Mouse (Mus musculus) lung, postnatal 36 days (tissue): ENCODE data around the gene 1700020D05Rik.
"Not testable (repeated sequence)": the region's sequence is repeated elsewhere in the genome, so short reads cannot be mapped to it uniquely, and the experiment has no call there.

Source experiments
- DNase-seq: peaks from one replicate; pipeline ENCODE4 v3.0.0; 2022; ENCODE audit warnings: mixed read lengths

The 1700020D05Rik gene

GRCm38 (mm10) chr19:5494314-5494713 lies 9.3 kb downstream of the 1700020D05Rik start:
- DNase-seq = no peak

DNA sequence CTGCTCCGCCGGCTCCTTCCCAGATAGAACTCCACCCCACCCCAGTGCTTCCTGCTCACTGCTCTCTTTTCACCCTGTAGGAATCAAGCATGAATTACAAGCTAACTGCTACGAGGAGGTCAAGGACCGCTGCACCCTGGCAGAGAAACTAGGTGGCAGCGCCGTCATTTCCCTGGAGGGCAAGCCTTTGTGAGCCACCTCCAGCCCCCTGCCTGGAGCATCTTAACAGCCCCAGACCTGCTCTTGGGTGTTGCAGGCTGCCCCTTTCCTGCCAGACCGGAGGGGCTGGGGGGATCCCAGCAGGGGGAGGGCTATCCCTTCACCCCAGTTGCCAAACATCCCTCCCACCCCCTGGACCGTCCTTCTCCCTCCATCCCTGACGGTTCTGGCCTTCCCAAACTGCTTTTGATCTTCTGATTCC lies 10.3 kb downstream of the 1700020D05Rik start:
- not testable (repeated sequence) for DNase-seq

DNA sequence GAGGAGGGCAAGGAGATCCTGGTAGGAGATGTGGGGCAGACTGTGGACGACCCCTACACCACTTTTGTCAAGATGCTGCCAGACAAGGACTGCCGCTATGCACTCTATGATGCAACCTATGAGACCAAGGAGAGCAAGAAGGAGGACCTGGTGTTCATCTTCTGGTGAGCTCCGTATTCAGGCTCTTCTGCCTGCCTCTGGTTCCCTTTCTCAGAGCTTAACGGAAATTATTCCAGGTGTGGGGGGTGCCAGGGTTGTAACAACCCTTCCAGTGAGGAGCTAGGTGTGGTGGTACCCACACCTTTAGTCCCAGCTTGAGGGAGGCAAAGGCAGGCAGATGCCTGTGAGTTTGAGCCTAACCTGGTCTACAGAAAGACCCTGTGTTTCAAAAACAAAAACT lies 10.9 kb downstream of the 1700020D05Rik start:
- DNase-seq = no peak

DNA sequence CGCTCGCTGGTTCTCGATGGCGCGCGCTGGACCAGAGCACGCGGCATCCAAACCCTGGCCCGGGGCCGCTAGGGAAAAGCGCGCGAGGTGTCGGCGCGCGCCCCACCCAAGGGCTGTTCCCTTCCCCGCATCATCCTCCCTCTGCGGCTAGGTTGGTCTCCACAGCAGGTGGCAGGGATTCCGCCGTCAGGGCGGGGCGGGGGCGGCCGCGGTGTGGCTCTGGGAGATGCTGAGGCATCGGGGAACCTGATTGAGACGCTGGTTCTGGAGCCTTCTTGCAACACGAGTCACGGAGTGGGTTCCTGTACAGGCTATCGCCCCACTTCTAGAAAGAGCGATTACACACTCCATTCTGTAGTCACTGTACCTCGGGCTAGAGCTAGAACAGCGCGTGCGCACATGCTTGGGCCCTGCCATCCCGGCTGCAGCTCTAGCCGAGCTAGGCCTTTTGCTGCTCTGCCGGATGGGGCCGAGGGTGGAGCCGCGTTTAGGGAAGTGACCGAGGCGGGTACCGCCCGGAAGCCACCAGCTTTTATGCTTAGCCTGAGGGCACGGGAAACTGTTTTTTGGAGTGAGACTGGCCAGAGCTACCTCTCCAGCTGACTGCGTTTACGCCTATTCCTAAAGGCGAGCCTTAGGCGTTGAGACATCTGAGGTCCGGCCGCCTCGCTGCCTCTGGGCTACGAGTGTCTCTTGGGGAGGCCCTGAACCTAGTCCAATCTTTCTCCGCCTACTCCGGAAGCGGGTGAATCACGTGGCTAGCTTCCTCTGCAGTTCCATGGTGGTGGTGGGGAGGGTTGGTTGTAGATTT lies 12.5 kb downstream of the 1700020D05Rik start:
- DNase-seq = peak; percentile 92

DNA sequence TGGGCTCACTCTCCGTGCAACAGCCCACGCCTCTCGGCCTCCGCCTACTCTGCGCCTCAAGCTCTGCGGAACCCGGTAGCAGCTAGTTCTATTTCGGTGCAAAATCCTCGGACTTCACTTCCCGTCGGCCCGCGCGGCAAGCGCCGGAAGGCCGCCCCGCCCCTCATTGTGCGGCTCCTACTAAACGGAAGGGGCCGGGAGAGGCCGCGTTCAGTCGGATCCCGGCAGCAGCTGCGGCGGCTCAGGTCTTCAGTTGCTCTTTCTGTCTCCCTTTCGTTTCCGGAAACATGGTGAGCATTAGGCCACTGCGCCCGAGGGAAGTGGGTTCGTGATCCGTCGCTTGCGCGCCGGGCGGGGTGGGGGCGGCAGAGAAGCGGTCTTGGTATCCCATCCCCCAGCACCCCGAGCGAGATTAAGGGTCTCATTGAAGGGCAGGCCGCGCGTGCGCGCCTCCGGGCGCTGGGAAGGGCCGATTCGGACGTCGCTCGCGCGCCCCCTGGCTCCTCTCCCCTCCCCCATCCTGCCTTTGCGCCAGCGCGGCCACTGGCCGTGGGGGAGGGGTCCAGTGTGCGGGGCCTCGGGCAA lies 13.2 kb downstream of the 1700020D05Rik start, which contains the start of gene Cfl1:
Gene Cfl1, plus strand, starts transcription at position 143 of the 585 bp plus-strand sequence.
- peak; percentile 97 for DNase-seq

- DNase-seq = not testable (repeated sequence)
Observed at GRCm38 (mm10) chr19:5489721-5490120, 13.9 kb downstream of the 1700020D05Rik start.

DNA sequence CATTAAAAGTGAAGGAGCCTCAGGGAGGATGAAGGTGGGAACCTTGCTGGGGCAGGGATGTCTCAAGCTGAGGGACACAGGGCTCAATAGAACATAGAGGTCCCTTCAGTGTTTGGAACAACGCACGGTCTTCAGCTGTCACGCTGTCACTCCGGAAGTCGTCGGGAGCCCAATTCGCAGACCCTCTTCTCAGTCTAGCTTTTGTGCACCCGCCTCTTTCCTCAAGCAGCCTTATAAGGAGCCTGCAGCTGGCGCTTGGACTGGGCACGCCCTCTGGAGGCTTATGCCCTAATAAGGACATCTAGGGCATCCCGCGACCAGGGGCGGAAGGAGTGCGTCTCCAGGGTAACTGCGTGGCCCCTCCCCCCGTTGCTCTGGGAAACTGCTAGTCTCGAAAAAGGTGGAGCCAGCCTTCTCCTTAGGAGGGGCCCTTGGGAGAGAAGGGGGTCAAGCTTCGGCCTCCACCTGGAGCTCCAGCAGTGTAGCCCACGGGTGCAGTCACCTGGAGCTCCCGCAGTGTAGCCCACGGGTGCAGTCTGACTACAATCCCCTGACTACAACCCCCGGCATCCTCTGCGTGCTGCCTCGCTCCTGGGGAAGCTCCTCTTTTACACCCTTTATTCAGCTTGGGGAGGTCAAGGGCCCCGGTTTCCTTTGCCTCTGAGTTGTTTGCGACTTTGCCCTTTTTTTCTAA lies 14.6 kb downstream of the 1700020D05Rik start:
- peak; percentile 99 for DNase-seq

- peak; percentile 98 for DNase-seq
Observed at GRCm38 (mm10) chr19:5487768-5488550, 15.6 kb downstream of the 1700020D05Rik start, which contains the start of gene Mus81. Gene Mus81, minus strand, starts transcription at chr19:5488402.

- DNase-seq = no peak
Observed at GRCm38 (mm10) chr19:5486771-5487170, 16.8 kb downstream of the 1700020D05Rik start.

GRCm38 (mm10) chr19:5486286-5486685 lies 17.3 kb downstream of the 1700020D05Rik start:
- DNase-seq = peak; percentile 73

DNA sequence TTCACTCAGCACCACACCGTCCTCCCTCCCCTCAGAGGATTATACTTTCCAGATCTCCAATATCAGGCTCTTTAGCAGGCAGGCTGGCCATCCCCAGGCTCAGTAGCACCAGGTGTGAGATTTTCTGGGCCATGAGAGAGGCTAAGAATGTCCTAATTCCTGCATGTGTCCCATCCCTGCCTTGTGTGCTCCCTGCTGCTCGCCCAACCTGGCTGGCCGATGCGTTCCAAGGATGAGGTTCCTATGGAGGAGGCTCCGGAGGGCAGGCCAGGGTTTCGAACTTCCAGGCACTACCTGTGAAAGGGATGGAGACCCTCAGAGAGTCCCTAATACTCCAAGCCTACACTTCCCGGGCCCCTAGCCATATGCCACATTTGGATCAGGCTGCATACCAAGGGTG lies 17.8 kb downstream of the 1700020D05Rik start:
- DNase-seq = no peak

DNA sequence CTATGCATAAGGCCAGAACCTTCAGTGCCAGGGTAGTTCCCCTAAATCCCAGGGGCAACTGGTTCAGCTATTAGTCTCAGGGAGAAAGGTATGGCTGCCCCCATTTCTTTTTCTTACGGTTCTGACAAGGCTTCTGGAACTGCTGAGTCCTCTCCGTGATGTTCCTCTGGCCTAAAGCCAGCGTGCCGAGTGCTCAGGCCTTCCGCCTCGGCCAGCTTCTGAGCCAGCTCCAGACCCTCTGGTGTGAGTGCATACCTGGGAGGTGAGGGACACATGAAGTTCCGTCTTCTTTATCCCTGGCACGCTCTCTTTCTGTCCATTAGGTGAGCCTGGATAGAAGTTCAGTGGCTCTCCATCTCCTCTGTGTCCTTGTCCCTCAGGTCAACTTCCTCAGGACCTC lies 18.2 kb downstream of the 1700020D05Rik start:
- no peak for DNase-seq

DNA sequence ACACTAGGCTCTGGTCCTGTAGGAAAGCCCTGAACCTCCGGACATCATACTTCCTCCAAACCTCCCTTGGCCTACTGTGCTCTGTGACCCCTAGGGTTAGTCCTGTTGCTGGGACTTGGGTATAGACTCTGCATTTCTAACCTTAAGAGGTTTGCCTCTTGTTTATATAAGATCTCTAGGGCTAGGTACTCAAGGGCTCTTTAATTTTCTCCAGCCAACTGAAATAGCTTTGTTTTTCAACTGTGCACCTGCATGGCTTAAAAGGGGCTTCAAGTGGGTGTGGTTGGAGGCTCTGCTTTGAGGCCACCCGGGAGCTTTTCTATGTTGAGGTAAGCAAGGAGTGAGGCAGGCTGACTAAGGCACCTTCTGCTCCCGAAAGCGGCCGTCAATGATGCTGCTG lies 19.1 kb downstream of the 1700020D05Rik start:
- peak; percentile 30 for DNase-seq

DNA sequence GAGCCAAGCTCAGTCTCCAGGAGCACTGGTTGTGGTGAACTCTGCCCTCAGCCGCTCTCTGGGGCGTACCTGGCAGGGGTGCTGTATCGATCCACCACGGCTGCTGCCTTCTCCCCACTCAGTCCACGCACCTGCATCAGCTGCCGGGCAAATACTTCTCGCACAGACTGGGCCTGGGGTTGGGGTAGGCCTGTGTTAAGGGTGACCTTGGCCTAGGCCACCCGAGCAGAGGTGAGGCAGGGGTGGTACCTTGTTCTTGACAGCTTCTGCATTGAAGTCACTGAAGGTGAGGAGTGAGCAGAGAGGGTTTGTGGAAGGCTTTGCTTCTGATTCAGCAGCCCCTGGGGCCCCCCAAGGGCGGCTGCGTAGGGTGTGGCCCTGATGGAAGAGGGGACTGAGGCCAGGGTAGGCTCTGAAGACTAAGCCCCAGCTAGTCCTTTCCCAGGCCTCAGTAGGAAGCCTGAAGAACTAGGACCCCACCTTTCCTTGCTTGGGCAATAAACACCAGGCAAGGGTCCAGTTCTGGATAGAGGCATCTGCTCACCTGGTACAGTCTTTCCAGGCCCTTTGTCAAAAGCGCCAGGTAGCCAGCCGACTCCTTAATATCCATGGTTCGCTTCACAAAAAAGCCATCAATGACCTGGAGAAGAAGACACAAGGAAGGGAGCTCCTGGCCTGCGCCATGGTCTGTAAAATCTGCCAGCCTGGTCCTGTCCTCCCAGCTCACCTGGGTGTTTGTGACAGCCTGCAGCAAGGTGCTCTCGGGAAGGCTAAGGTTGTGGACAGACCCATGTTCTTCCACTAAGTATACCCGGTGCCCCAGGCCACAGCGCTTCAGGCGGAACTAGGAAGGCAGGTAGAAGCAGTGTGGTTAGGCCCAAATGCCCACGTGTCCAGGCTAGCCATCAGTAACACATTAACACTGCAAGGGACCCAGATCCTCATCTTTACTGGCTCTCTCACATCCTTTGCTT lies 19.9 kb downstream of the 1700020D05Rik start:
- no peak for DNase-seq

- no peak for DNase-seq
Observed at GRCm38 (mm10) chr19:5481398-5481797, 22.2 kb downstream of the 1700020D05Rik start.

DNA sequence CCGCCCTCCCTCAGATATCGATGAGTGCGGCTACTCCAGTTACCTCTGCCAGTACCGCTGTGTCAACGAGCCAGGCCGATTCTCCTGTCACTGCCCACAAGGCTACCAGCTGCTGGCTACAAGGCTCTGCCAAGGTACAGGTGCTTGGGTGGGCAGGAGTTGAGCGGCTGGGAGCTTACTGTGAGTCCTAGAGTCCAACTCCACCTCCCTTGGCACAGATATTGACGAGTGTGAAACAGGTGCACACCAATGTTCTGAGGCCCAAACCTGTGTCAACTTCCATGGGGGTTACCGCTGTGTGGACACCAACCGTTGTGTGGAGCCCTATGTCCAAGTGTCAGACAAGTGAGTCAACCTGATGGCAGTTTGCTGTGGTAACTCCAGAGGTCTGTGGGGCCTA lies 23.6 kb downstream of the 1700020D05Rik start:
- no peak for DNase-seq

DNA sequence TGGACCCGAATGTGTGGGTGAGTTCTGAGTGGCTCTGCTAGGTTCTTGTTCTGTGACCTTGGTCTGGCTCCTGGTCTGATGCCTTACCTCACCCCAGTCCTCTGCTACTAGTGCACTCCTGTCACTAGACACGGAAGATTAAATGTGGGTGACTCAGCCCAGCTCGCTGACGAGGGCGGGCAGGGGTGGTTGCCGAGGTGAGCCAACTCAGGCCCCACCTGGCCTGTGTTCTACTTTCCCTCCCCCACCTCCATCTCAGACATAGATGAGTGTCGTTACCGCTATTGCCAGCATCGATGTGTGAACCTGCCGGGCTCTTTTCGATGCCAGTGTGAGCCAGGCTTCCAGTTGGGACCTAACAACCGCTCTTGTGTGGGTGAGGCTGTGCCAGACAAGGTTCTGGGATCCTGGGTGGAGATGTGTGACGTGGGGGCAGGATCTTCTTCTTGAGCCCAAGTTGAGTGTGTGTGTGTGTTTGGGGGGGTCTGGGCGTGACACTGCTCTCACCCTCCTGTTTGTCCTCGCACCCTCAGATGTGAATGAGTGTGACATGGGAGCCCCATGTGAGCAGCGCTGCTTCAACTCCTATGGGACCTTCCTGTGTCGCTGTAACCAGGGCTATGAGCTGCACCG lies 25.8 kb downstream of the 1700020D05Rik start:
- DNase-seq = no peak

DNA sequence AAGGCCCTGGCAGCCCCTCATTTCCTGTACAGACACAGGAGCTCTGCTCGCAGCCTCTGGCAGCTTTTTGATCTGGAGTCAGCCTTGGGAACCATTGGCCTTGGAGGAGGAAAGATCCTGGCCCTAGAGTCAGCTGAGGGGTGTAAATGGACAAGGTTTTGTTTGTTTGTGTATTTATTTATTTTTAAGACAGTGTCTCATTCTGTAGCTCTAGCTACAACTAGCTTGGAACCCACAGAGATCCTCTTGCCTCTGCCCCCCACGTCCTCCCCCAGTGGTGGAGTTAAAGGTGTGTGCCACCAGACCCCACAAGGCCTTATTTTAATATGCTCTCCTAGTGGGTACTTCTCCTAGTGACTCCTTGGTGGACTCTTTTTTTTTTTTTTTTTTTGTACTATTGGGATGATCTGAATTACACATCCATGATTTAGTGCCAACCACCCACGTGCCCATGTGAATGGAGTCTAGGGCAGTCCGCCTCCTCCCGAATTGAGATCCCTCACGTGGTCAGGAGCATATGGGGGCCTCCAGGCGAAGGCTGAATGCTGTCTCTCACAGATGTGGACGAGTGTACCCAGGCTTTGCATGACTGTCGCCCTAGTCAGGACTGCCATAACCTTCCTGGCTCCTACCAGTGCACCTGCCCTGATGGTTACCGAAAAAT lies 26.5 kb downstream of the 1700020D05Rik start:
- DNase-seq = no peak

GRCm38 (mm10) chr19:5475069-5475714 lies 28.4 kb downstream of the 1700020D05Rik start:
- DNase-seq = no peak
